In genomic region chr6:91852550-91852949, GRCm38 (mm10) we compare ENCODE assay signal across 9 mouse cellular contexts. TPM values are rescaled to one million over a fixed set of nuclear protein-coding genes. Genes with fewer than 3 reads are reported as not detected.
A peak's percentile ranks its signal among the peaks of the same experiment; 100 is the strongest.
DNase-seq lines count a peak whose midpoint lies in the region; ATAC-seq and TF ChIP-seq lines count a peak whose summit lies in the region.
"Had no signal": no experiment of that assay in that cellular context is flagged by ENCODE, and none has a peak within 500 bp of the region (broad histone marks: within the 10 kb centered on the region; RNA-seq: fewer than 3 reads in every experiment).

No protein-coding gene starts in this region.

- no peak for ATAC-seq in intestine, postnatal 0 days
- no peak for ATAC-seq in intestine, embryonic 16.5 days
- ATAC-seq in heart, embryonic 12.5 days (ENCODE audit: insufficient number of reproducible peaks, low FRiP score) = peak; percentile 48; the same call in 1 of the 2 replicates

- H3K9ac ChIP-seq in intestine, postnatal 0 days (ENCODE audit: low read depth, low read length) = no peak overlapping the region
- no peak overlapping the region for H3K9ac ChIP-seq in intestine, embryonic 16.5 days (ENCODE audit: low read depth, low read length)
- H3K9ac ChIP-seq in heart, embryonic 12.5 days = no peak overlapping the region
- H3K9ac ChIP-seq: embryonic facial prominence, embryonic 13.5 days had no signal

- no peak overlapping the region for H3K4me3 ChIP-seq in intestine, postnatal 0 days (ENCODE audit: low read depth, low read length)
- no peak overlapping the region for H3K4me3 ChIP-seq in intestine, embryonic 16.5 days (ENCODE audit: low read length)
- no peak overlapping the region for H3K4me3 ChIP-seq in E14TG2a.4 (replicated peaks; ENCODE audit: low read length)
- no peak overlapping the region for H3K4me3 ChIP-seq in heart, embryonic 12.5 days
- H3K4me3 ChIP-seq in lung, adult 2 months (replicated peaks; ENCODE audit: extremely low read depth, low read depth, low read length) = no peak overlapping the region
- H3K4me3 ChIP-seq: embryonic facial prominence, embryonic 13.5 days had no signal

- H3K4me2 ChIP-seq in intestine, postnatal 0 days (replicated peaks; ENCODE audit: low read depth) = no peak overlapping the region
- no peak overlapping the region for H3K4me2 ChIP-seq in intestine, embryonic 16.5 days (ENCODE audit: low read depth, low read length)
- no peak overlapping the region for H3K4me2 ChIP-seq in heart, embryonic 12.5 days
- H3K4me2 ChIP-seq: embryonic facial prominence, embryonic 13.5 days had no signal

- H3K4me1 ChIP-seq in intestine, postnatal 0 days (replicated peaks; ENCODE audit: control insufficient read depth, insufficient read depth, low read length) = no peaks in the 10 kb centered on the region
- H3K4me1 ChIP-seq in intestine, embryonic 16.5 days (ENCODE audit: control insufficient read depth, insufficient read depth, low read length) = no peaks in the 10 kb centered on the region
- peaks cover 9% of the 10 kb centered on the region for H3K4me1 ChIP-seq in E14TG2a.4 (replicated peaks; ENCODE audit: low read depth, low read length)
- H3K4me1 ChIP-seq in heart, embryonic 12.5 days (replicated peaks) = no peaks in the 10 kb centered on the region
- H3K4me1 ChIP-seq in lung, adult 2 months (ENCODE audit: control insufficient read depth, insufficient read depth, low read length) = no peaks in the 10 kb centered on the region
- H3K4me1 ChIP-seq: embryonic facial prominence, embryonic 13.5 days had no signal

- no peak overlapping the region for H3K27ac ChIP-seq in intestine, postnatal 0 days (ENCODE audit: low read depth, low read length)
- H3K27ac ChIP-seq in intestine, embryonic 16.5 days (ENCODE audit: low read length) = no peak overlapping the region
- H3K27ac ChIP-seq in heart, embryonic 12.5 days (ENCODE audit: poor library complexity, severe bottlenecking) = no peak overlapping the region
- H3K27ac ChIP-seq: embryonic facial prominence, embryonic 13.5 days had no signal

- H3K36me3 ChIP-seq in intestine, postnatal 0 days (ENCODE audit: control insufficient read depth, insufficient read depth) = no peaks in the 10 kb centered on the region
- H3K36me3 ChIP-seq in intestine, embryonic 16.5 days (ENCODE audit: control insufficient read depth, insufficient read depth, low read length) = no peaks in the 10 kb centered on the region
- no peaks in the 10 kb centered on the region for H3K36me3 ChIP-seq in E14TG2a.4 (ENCODE audit: insufficient read depth, low read length)
- no peaks in the 10 kb centered on the region for H3K36me3 ChIP-seq in heart, embryonic 12.5 days
- H3K36me3 ChIP-seq: embryonic facial prominence, embryonic 13.5 days had no signal

- TF ChIP-seq CTCF in intestine, postnatal 0 days (IDR thresholded peaks at IDR 0.05; ENCODE audit: low read depth) = peak; percentile 86
- TF ChIP-seq CTCF in E14TG2a.4 (conservative IDR thresholded peaks at IDR 0.05; ENCODE audit: low read length) = peak; percentile 94
- 0 out of 2 replicates have a peak, but pooled peaks have one; percentile 26 for TF ChIP-seq CTCF in lung, adult 2 months (IDR thresholded peaks at IDR 0.05; ENCODE audit: insufficient read depth, low read length)

- H3K27me3 ChIP-seq in intestine, postnatal 0 days (replicated peaks; ENCODE audit: control insufficient read depth, insufficient read depth, low read length) = peaks cover 3% of the 10 kb centered on the region; the same call in 1 of the 2 replicates
- H3K27me3 ChIP-seq in intestine, embryonic 16.5 days (replicated peaks; ENCODE audit: control insufficient read depth, insufficient read depth, low read length) = no peaks in the 10 kb centered on the region; the same call in 1 of the 2 replicates
- peaks cover 48% of the 10 kb centered on the region for H3K27me3 ChIP-seq in E14TG2a.4 (ENCODE audit: insufficient read depth, low read length)
- H3K27me3 ChIP-seq in heart, embryonic 12.5 days (replicated peaks) = peaks cover 27% of the 10 kb centered on the region

- no peaks in the 10 kb centered on the region for H3K9me3 ChIP-seq in intestine, postnatal 0 days (ENCODE audit: control insufficient read depth)
- H3K9me3 ChIP-seq in intestine, embryonic 16.5 days (ENCODE audit: control insufficient read depth, low read length) = no peaks in the 10 kb centered on the region
- no peaks in the 10 kb centered on the region for H3K9me3 ChIP-seq in E14TG2a.4 (ENCODE audit: low read length)
- no peaks in the 10 kb centered on the region for H3K9me3 ChIP-seq in heart, embryonic 12.5 days (replicated peaks)
- H3K9me3 ChIP-seq: embryonic facial prominence, embryonic 13.5 days had no signal

- TF ChIP-seq POLR2A in lung, adult 2 months (IDR thresholded peaks at IDR 0.05; ENCODE audit: borderline replicate concordance, extremely low read depth, low read depth, low read length) = no peak

- 10% methylated on average over 2 of the region's 2 CpGs for WGBS in intestine, postnatal 0 days
- 7% methylated on average over 2 of the region's 2 CpGs for WGBS in intestine, embryonic 16.5 days
- WGBS in heart, embryonic 12.5 days = 10% methylated on average over 2 of the region's 2 CpGs
- WGBS in lung, adult 2 months = 10% methylated on average over 2 of the region's 2 CpGs

- peak; percentile 21 for DNase-seq in cerebellum, adult 8-10 months
- no peak for DNase-seq in lung, adult 2 months
- peak; percentile 41 for DNase-seq in skeletal muscle tissue, adult 2 months (ENCODE audit: low read depth, low spot score)
- DNase-seq in urinary bladder, adult 2 months (ENCODE audit: low spot score) = no peak

RNA-seq across cellular contexts. Expression of gene Ccdc174, which starts 25.3 kb away (rescaled TPM):
- 27.2 and 33.7 TPM in 2 replicates for polyA plus RNA-seq in intestine, postnatal 0 days (2015; fragmentation: Nextera tagmentation; extraction: Ambion mirVana)
- polyA plus RNA-seq in intestine, embryonic 16.5 days (2015; fragmentation: Nextera tagmentation; extraction: Ambion mirVana) = 21.5 and 22.2 TPM in 2 replicates
- polyA plus RNA-seq in heart, embryonic 12.5 days (2016; fragmentation: Nextera tagmentation; extraction: Ambion mirVana) = 26.4 and 27.0 TPM in 2 replicates
- polyA plus RNA-seq in lung, adult 2 months (2012; rRNA removed) = 2.7 and 3.8 TPM in 2 replicates
- 13.1 and 14.2 TPM in 2 replicates for polyA plus RNA-seq in urinary bladder, adult 2 months (2012; rRNA removed)

RNA-seq across cellular contexts. Expression of gene Grip2, which starts 25.5 kb away (rescaled TPM):
- polyA plus RNA-seq in intestine, postnatal 0 days (2015; fragmentation: Nextera tagmentation; extraction: Ambion mirVana) = 0.22 and 0.27 TPM in 2 replicates
- 0.45 and 0.53 TPM in 2 replicates for polyA plus RNA-seq in intestine, embryonic 16.5 days (2015; fragmentation: Nextera tagmentation; extraction: Ambion mirVana)
- 8.4 and 8.7 TPM in 2 replicates for polyA plus RNA-seq in heart, embryonic 12.5 days (2016; fragmentation: Nextera tagmentation; extraction: Ambion mirVana)
- 1.2 and 2.1 TPM in 2 replicates for polyA plus RNA-seq in lung, adult 2 months (2012; rRNA removed)
- polyA plus RNA-seq in urinary bladder, adult 2 months (2012; rRNA removed) = 2.2 and 2.3 TPM in 2 replicates

RNA-seq across cellular contexts. Expression of gene 4930590J08Rik, which starts 50.1 kb away (rescaled TPM):
- polyA plus RNA-seq in intestine, postnatal 0 days (2015; fragmentation: Nextera tagmentation; extraction: Ambion mirVana) = 0.08 and 0.16 TPM in 2 replicates
- 0.17 and 0.20 TPM in 2 replicates for polyA plus RNA-seq in intestine, embryonic 16.5 days (2015; fragmentation: Nextera tagmentation; extraction: Ambion mirVana)
- polyA plus RNA-seq in heart, embryonic 12.5 days (2016; fragmentation: Nextera tagmentation; extraction: Ambion mirVana) = 0.41 and 0.54 TPM in 2 replicates
- 0.22 TPM in 2 replicates for polyA plus RNA-seq in lung, adult 2 months (2012; rRNA removed)
- 0.37 and 0.69 TPM in 2 replicates for polyA plus RNA-seq in urinary bladder, adult 2 months (2012; rRNA removed)

Comparison
In these comparisons a context has a peak if more than half of its experiments do, and no peak if none do; other contexts are left out.
1. CTCF ChIP-seq: peak in every context shown above with its lines; median percentile 94 in E14TG2a.4; 86 in intestine, postnatal 0 days; 26 in lung, adult 2 months.
2. DNase-seq: peak in cerebellum, adult 8-10 months (single experiment) and skeletal muscle tissue, adult 2 months (single experiment); none in lung, adult 2 months (single experiment) and urinary bladder, adult 2 months (single experiment).